Comparison of ENCODE assay signal across 11 mouse cellular contexts in the genomic region with DNA sequence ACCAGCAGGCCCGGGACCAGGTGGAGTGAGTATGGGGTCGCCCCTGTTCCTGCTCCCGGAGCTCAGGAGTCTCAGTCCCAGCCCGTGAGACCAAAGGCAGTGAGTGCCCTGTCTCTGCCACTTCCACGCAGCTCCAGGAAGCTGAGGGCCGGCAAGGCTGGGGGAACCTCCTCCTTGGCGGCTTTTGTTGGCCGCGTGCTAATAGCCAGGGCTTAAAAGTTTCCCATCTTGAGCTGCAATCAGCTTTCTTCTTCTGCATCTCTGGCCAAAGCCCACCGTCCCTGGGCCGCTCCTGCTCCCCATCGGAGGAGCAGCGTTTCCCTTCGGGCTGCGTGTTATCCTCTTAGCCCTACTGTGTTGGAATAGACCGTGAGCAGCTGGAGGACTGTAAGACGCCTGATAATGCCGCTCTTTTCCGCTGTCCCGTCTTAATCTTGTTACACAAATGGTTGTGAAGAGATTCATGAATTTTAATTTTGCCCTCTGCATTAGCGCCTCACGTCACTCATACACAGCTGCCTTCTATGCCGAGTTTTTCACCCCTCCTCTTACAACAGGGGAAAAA.
DNase-seq lines count a peak whose midpoint lies in the region; ATAC-seq and TF ChIP-seq lines count a peak whose summit lies in the region.
"Had no signal": no experiment of that assay in that cellular context is flagged by ENCODE, and none has a peak within 500 bp of the region (broad histone marks: within the 10 kb centered on the region; RNA-seq: fewer than 3 reads in every experiment).

No protein-coding gene starts in this region.

- no peak for TF ChIP-seq POLR2A in limb, embryonic 14.5 days (IDR thresholded peaks at IDR 0.05; ENCODE audit: borderline replicate concordance, extremely low read depth, insufficient read depth, insufficient read length)

- H3K27ac ChIP-seq in heart, embryonic 11.5 days (ENCODE audit: low read depth, low read length), result no peak overlapping the region
- H3K27ac ChIP-seq in limb, embryonic 14.5 days (replicated peaks; ENCODE audit: low read depth, low read length), result no peak overlapping the region

- peaks cover 8% of the 10 kb centered on the region; the same call in 1 of the 2 replicates for H3K4me1 ChIP-seq in heart, embryonic 11.5 days (ENCODE audit: control insufficient read depth, insufficient read depth, low read length)
- H3K4me1 ChIP-seq in limb, embryonic 14.5 days (ENCODE audit: control insufficient read depth, insufficient read depth, low read length), result no peaks in the 10 kb centered on the region

- ATAC-seq in heart, embryonic 11.5 days (replicated peaks; ENCODE audit: insufficient number of reproducible peaks, low FRiP score, low TSS enrichment), result no peak
- no peak for ATAC-seq in limb, embryonic 14.5 days (ENCODE audit: low FRiP score, low read depth)
- no peak for ATAC-seq in CD4-positive, CD25-positive, alpha-beta regulatory T cell, adult 4 months

- no peaks in the 10 kb centered on the region for H3K9me3 ChIP-seq in heart, embryonic 11.5 days (replicated peaks; ENCODE audit: control insufficient read depth, low read length)
- H3K9me3 ChIP-seq in limb, embryonic 14.5 days (ENCODE audit: control insufficient read depth, low read length), result no peaks in the 10 kb centered on the region

- H3K4me3 ChIP-seq in heart, embryonic 11.5 days (ENCODE audit: low read depth, low read length), result peak overlapping the region; percentile 32
- H3K4me3 ChIP-seq in limb, embryonic 14.5 days (replicated peaks; ENCODE audit: low read length), result peak overlapping the region; percentile 17
- H3K4me3 ChIP-seq: myocyte had no signal

- H3K36me3 ChIP-seq in heart, embryonic 11.5 days (ENCODE audit: control insufficient read depth, insufficient read depth, low read length), result no peaks in the 10 kb centered on the region
- no peaks in the 10 kb centered on the region for H3K36me3 ChIP-seq in limb, embryonic 14.5 days (ENCODE audit: control insufficient read depth, insufficient read depth, low read length)

- peak; percentile 87 for DNase-seq in heart, adult 11 months
- no peak for DNase-seq in heart, adult 9 months (ENCODE audit: low spot score in 2 of 2)
- DNase-seq in MN1 (ENCODE audit: low spot score), result peak; percentile 29
- DNase-seq in limb, embryonic 14.5 days (ENCODE audit: low spot score), result no peak
- no peak for DNase-seq in right cerebral cortex, postnatal 14 days
- DNase-seq in frontal cortex, postnatal 10 days (ENCODE audit: low spot score in 2 of 2), result no peak
- DNase-seq: kidney, adult 11 months; thymus, adult 18-20 months had no signal

- peaks cover 49% of the 10 kb centered on the region for H3K27me3 ChIP-seq in heart, embryonic 11.5 days (ENCODE audit: control insufficient read depth, insufficient read depth, low read length)
- H3K27me3 ChIP-seq in limb, embryonic 14.5 days (ENCODE audit: control insufficient read depth, insufficient read depth, low read length), result peaks cover 69% of the 10 kb centered on the region

- 2% methylated on average over 23 of the region's 23 CpGs for WGBS in heart, embryonic 11.5 days (ENCODE audit: insufficient replicate concordance)
- WGBS in limb, embryonic 14.5 days, result 2% methylated on average over 23 of the region's 23 CpGs

- H3K4me2 ChIP-seq in heart, embryonic 11.5 days, result peak overlapping the region; percentile 67
- H3K4me2 ChIP-seq in limb, embryonic 14.5 days (replicated peaks; ENCODE audit: low read depth, low read length, severe bottlenecking), result peak overlapping the region; percentile 40

- peak overlapping the region; percentile 17; the same call in 1 of the 2 replicates for H3K9ac ChIP-seq in heart, embryonic 11.5 days (ENCODE audit: low read depth, low read length)
- H3K9ac ChIP-seq in limb, embryonic 14.5 days (ENCODE audit: low read depth, low read length, severe bottlenecking), result no peak overlapping the region

Comparison
In these comparisons a context has a peak if more than half of its experiments do, and no peak if none do; other contexts are left out.
1. DNase-seq: peak in heart, adult 11 months (single experiment) and MN1 (single experiment); none in heart, adult 9 months (0 of 2), limb, embryonic 14.5 days (single experiment), right cerebral cortex, postnatal 14 days (single experiment) and frontal cortex, postnatal 10 days (0 of 2).